Mouse (Mus musculus): ENCODE data around the gene Itga6. TPM values are rescaled to one million over a fixed set of nuclear protein-coding genes. Genes with fewer than 3 reads are reported as not detected.

Itga6 gene
- total RNA-seq, 2 experiments from 2014 or later: 27.1 to 29.7 TPM

GRCm38 (mm10) chr2:71790752-71791151 is 45.3 kb downstream of the Itga6 start:
- intact Hi-C loops (cut with DNase I): no loop called here
- DNase-seq (ENCODE audit: low spot score in 2 of 2): no peak

GRCm38 (mm10) chr2:71791203-71791602 is 45.8 kb downstream of the Itga6 start:
- DNase-seq (ENCODE audit: low spot score in 2 of 2): no peak
- intact Hi-C loops (cut with DNase I): no loop called here

GRCm38 (mm10) chr2:71794139-71794538 is 48.7 kb downstream of the Itga6 start:
- intact Hi-C loops (cut with DNase I): no loop called here
- no peak for DNase-seq (ENCODE audit: low spot score in 2 of 2)

- intact Hi-C loops (cut with DNase I): no loop called here
Measured at GRCm38 (mm10) chr2:71796787-71797186, 51.4 kb downstream of the Itga6 start.

GRCm38 (mm10) chr2:71800798-71801197 is 55.4 kb downstream of the Itga6 start:
- intact Hi-C loops (cut with DNase I): no loop called here
- no peak for DNase-seq (ENCODE audit: low spot score in 2 of 2)

More at GRCm38 (mm10) chr2:71796787-71797186, 51.4 kb downstream of the Itga6 start:
- DNase-seq (ENCODE audit: low spot score in 2 of 2): no peak

GRCm38 (mm10) chr2:71801691-71802090 is 56.3 kb downstream of the Itga6 start:
- intact Hi-C loops (cut with DNase I): no loop called here
- DNase-seq (ENCODE audit: low spot score in 2 of 2): no peak

GRCm38 (mm10) chr2:71802131-71802530 is 56.7 kb downstream of the Itga6 start:
- no peak for DNase-seq (ENCODE audit: low spot score in 2 of 2)
- intact Hi-C loops (cut with DNase I): no loop called here

- DNase-seq (ENCODE audit: low spot score in 2 of 2): no peak
- intact Hi-C loops (cut with DNase I): no loop called here
Measured at GRCm38 (mm10) chr2:71805120-71805519, 59.7 kb downstream of the Itga6 start.

- intact Hi-C loops (cut with DNase I): no loop called here
- DNase-seq (ENCODE audit: low spot score in 2 of 2): no peak
Measured at GRCm38 (mm10) chr2:71805611-71806567, 60.5 kb downstream of the Itga6 start.

GRCm38 (mm10) chr2:71809289-71809860 is 64.0 kb downstream of the Itga6 start:
- no peak for DNase-seq (ENCODE audit: low spot score in 2 of 2)
- intact Hi-C loops (cut with DNase I): no loop called here

GRCm38 (mm10) chr2:71810010-71810409 is 64.6 kb downstream of the Itga6 start:
- intact Hi-C loops (cut with DNase I): loop anchor here (5.0 to 10.0 kb wide), 3 partner anchors 158 to 555 kb away; no protein-coding TSS in a partner anchor

GRCm38 (mm10) chr2:71810906-71811305 is 65.5 kb downstream of the Itga6 start:
- intact Hi-C loops (cut with DNase I): loop anchor here (5.0 to 10.0 kb wide), 3 partner anchors 159 to 556 kb away; no protein-coding TSS in a partner anchor
- DNase-seq (ENCODE audit: low spot score in 2 of 2): no peak

More at GRCm38 (mm10) chr2:71810010-71810409, 64.6 kb downstream of the Itga6 start:
- no peak for DNase-seq (ENCODE audit: low spot score in 2 of 2)

- intact Hi-C loops (cut with DNase I): loop anchor here (5.0 to 10.0 kb wide), 3 partner anchors 160 to 558 kb away; no protein-coding TSS in a partner anchor
- peak; percentile 93 to 95 for DNase-seq (ENCODE audit: low spot score in 2 of 2)
Measured at GRCm38 (mm10) chr2:71812221-71813021, 67.0 kb downstream of the Itga6 start.

GRCm38 (mm10) chr2:71813022-71813358 is 67.6 kb downstream of the Itga6 start:
- DNase-seq (ENCODE audit: low spot score in 2 of 2): no peak
- intact Hi-C loops (cut with DNase I): loop anchor here (5.0 to 10.0 kb wide), 3 partner anchors 161 to 558 kb away; no protein-coding TSS in a partner anchor

- intact Hi-C loops (cut with DNase I): loop anchor here (5.0 to 10.0 kb wide), 3 partner anchors 161 to 559 kb away; no protein-coding TSS in a partner anchor
Measured at GRCm38 (mm10) chr2:71813371-71813770, 68.0 kb downstream of the Itga6 start.

GRCm38 (mm10) chr2:71814016-71814415 is 68.6 kb downstream of the Itga6 start:
- peak in 1 of 2 experiments; percentile 24 for DNase-seq (ENCODE audit: low spot score in 2 of 2)
- intact Hi-C loops (cut with DNase I): loop anchor here (5.0 to 10.0 kb wide), 3 partner anchors 162 to 559 kb away; no protein-coding TSS in a partner anchor

More at GRCm38 (mm10) chr2:71813371-71813770, 68.0 kb downstream of the Itga6 start:
- DNase-seq (ENCODE audit: low spot score in 2 of 2): no peak

- no peak for DNase-seq (ENCODE audit: low spot score in 2 of 2)
- intact Hi-C loops (cut with DNase I): loop anchor here (10.0 kb wide), 1 partner anchor 560 kb away; no protein-coding TSS in a partner anchor
Measured at GRCm38 (mm10) chr2:71815279-71815678, 69.9 kb downstream of the Itga6 start.

- intact Hi-C loops (cut with DNase I): loop anchor here (1.0 to 10.0 kb wide), 2 partner anchors 218 to 562 kb away; no protein-coding TSS in a partner anchor
- peak; percentile 35 to 55 for DNase-seq (ENCODE audit: low spot score in 2 of 2)
Measured at GRCm38 (mm10) chr2:71816391-71817041, 71.1 kb downstream of the Itga6 start.

GRCm38 (mm10) chr2:71824146-71824545 is 78.7 kb downstream of the Itga6 start:
- intact Hi-C loops (cut with DNase I): no loop called here
- DNase-seq (ENCODE audit: low spot score in 2 of 2): no peak
